Mouse (Mus musculus) liver, embryonic 14.5 days (tissue): Measurements from ENCODE around the gene Ccdc170. TPM values are rescaled to one million over a fixed set of nuclear protein-coding genes. Genes with fewer than 3 reads are reported as not detected.

Experiments
- ATAC-seq: fragments of 200-750 bp; cut with Nextera tagmentation; 2 replicates; pipeline ENCODE4 v1.8.0; 2017; ENCODE audit warnings: moderate number of reproducible peaks, mild to moderate bottlenecking, moderate library complexity; ENCODE audit not compliant: insufficient read depth
- DNase-seq, 3 experiments: peaks; one replicate each; pipeline ENCODE4 v3.0.0-alpha.2; 2012 to 2013; ENCODE audit warnings: low read depth in 3 of 3, low spot score in 3 of 3
- H3K27ac ChIP-seq: fragments of 300-500 bp; sonication (generic); 2 replicates; pipeline ENCODE4 v1.5.1; 2014; ENCODE audit warnings: moderate library complexity, mild to moderate bottlenecking, control low read depth, inconsistent platforms
- H3K27me3 ChIP-seq: fragments of 300-500 bp; sonication (generic); 2 replicates; pipeline ENCODE4 v1.6.1; 2014; ENCODE audit warnings: mild to moderate bottlenecking, low read length, moderate library complexity; ENCODE audit not compliant: control insufficient read depth, insufficient read depth
- H3K36me3 ChIP-seq: fragments of 300-500 bp; sonication (generic); replicated peaks from 2 replicates; pipeline ENCODE4 v1.6.1; 2014; ENCODE audit warnings: low read depth; ENCODE audit not compliant: control insufficient read depth, insufficient read depth
- H3K4me1 ChIP-seq, 2 experiments: fragments of 200-500 bp in 1 of 2; fragments of 300-500 bp in 1 of 2; sonication (generic) in 1 of 2; replicated peaks; 2 replicates each; pipeline ENCODE4 v1.6.1; 2012 to 2014; ENCODE audit warnings: antibody characterized with exemption in 1 of 2, inconsistent platforms in 1 of 2, low read length in 1 of 2; ENCODE audit not compliant: control insufficient read depth in 2 of 2, insufficient read depth in 2 of 2
- H3K4me2 ChIP-seq: fragments of 300-500 bp; sonication (generic); 2 replicates; pipeline ENCODE4 v1.6.1; 2014; ENCODE audit warnings: low read depth, mild to moderate bottlenecking, control low read depth, moderate library complexity
- H3K4me3 ChIP-seq, 2 experiments: fragments of 200-500 bp in 1 of 2; fragments of 300-500 bp in 1 of 2; sonication (generic) in 1 of 2; 2 replicates each; pipeline ENCODE4 v1.5.1; 2012 to 2014; ENCODE audit warnings: low read depth in 2 of 2, low read length in 2 of 2, mild to moderate bottlenecking in 2 of 2, control low read depth in 1 of 2, inconsistent platforms in 1 of 2, moderate library complexity in 1 of 2; ENCODE audit not compliant: insufficient read depth in 1 of 2
- H3K9ac ChIP-seq: fragments of 300-500 bp; sonication (generic); replicated peaks from 2 replicates; pipeline ENCODE4 v1.6.1; 2014; ENCODE audit warnings: mild to moderate bottlenecking, control low read depth, moderate library complexity
- H3K9me3 ChIP-seq: fragments of 300-500 bp; sonication (generic); 2 replicates; pipeline ENCODE4 v1.6.1; 2016; ENCODE audit warnings: low read length, mixed read lengths; ENCODE audit not compliant: control insufficient read depth
- CTCF ChIP-seq: IDR thresholded peaks from 2 replicates; pipeline ENCODE4 v1.5.1; 2016; ENCODE audit warnings: antibody characterized with exemption, low read depth, control low read depth
- EP300 ChIP-seq: IDR thresholded peaks from 2 replicates; pipeline ENCODE4 v1.6.1; 2016; ENCODE audit warnings: antibody characterized with exemption, low read depth
- WGBS: fragments of 180-500 bp; shearing (Covaris S2); extraction: QIAGEN DNeasy Blood & Tissue Kit; methylation state at CpG from one replicate; pipeline ENCODE4 v1.1.7; 2014; ENCODE audit not compliant: insufficient replicate concordance; 5-methylcytosine and 5-hydroxymethylcytosine counted together
- polyA plus RNA-seq, 2 experiments: library from polyadenylated mRNA; depleted of rRNA in 1 of 2; stranded (reverse) in 1 of 2; unstranded in 1 of 2; fragments of >200 nt; fragmentation: Nextera tagmentation in 1 of 2; extraction: Ambion mirVana in 1 of 2; gene quantifications; 2 replicates each; pipeline versions ENCODE4 v1.2.1 to v1.2.3; 2012 to 2014

The Ccdc170 gene
- polyA plus RNA-seq, 2 experiments, result not detected

GRCm38 (mm10) chr10:4589576-4589975 is 107.3 kb downstream of the Ccdc170 start:
- Histone ChIP-seq H3K9ac (no peak overlapping the region), H3K4me3 (no peak overlapping the region), H3K27me3 (no peaks in the 10 kb centered on the region), H3K36me3 (no peaks in the 10 kb centered on the region), H3K9me3 (no peaks in the 10 kb centered on the region), H3K27ac (no peak overlapping the region), H3K4me1 (no peaks in the 10 kb centered on the region), H3K4me2 (no peak overlapping the region)
- DNase-seq, result no peak
- 60% methylated on average over 4 of the region's 4 CpGs for WGBS
- ATAC-seq, result no peak
- TF ChIP-seq EP300 (no peak), CTCF (no peak)

- Histone ChIP-seq H3K4me2 (no peak overlapping the region), H3K9ac (no peak overlapping the region), H3K4me1 (no peaks in the 10 kb centered on the region), H3K27me3 (no peaks in the 10 kb centered on the region), H3K27ac (no peak overlapping the region), H3K9me3 (no peaks in the 10 kb centered on the region), H3K36me3 (no peaks in the 10 kb centered on the region), H3K4me3 (no peak overlapping the region)
- WGBS, result 59% methylated on average over 8 of the region's 8 CpGs
- TF ChIP-seq EP300 (no peak), CTCF (no peak)
- DNase-seq, result no peak
- no peak for ATAC-seq
Observed at GRCm38 (mm10) chr10:4590956-4591355, 108.7 kb downstream of the Ccdc170 start.

GRCm38 (mm10) chr10:4593828-4594227 is 111.5 kb downstream of the Ccdc170 start:
- H3K9ac ChIP-seq, result no peak overlapping the region
- no peaks in the 10 kb centered on the region for H3K4me1 ChIP-seq
- no peak overlapping the region for H3K4me2 ChIP-seq
- 32% methylated on average over 4 of the region's 4 CpGs for WGBS
- no peak overlapping the region for H3K27ac ChIP-seq
- no peaks in the 10 kb centered on the region for H3K36me3 ChIP-seq
- no peaks in the 10 kb centered on the region for H3K27me3 ChIP-seq
- DNase-seq (no peak), ATAC-seq (no peak)
- TF ChIP-seq CTCF (peak; percentile 34; the same call in 1 of the 2 replicates), EP300 (no peak)
- H3K4me3 ChIP-seq, result no peak overlapping the region
- H3K9me3 ChIP-seq, result no peaks in the 10 kb centered on the region

- Histone ChIP-seq H3K36me3 (no peaks in the 10 kb centered on the region), H3K9me3 (no peaks in the 10 kb centered on the region), H3K4me3 (no peak overlapping the region), H3K27ac (no peak overlapping the region), H3K4me2 (no peak overlapping the region), H3K4me1 (no peaks in the 10 kb centered on the region), H3K9ac (no peak overlapping the region), H3K27me3 (no peaks in the 10 kb centered on the region)
- no peak for TF ChIP-seq CTCF
- TF ChIP-seq EP300, result no peak
- 38% methylated on average over 4 of the region's 4 CpGs for WGBS
- DNase-seq (no peak), ATAC-seq (no peak)
Observed at GRCm38 (mm10) chr10:4597211-4597610, 114.9 kb downstream of the Ccdc170 start.

GRCm38 (mm10) chr10:4598244-4598842 is 116.0 kb downstream of the Ccdc170 start:
- no peak overlapping the region for H3K27ac ChIP-seq
- DNase-seq, result no peak
- TF ChIP-seq EP300 (no peak), CTCF (peak; percentile 63)
- no peaks in the 10 kb centered on the region for H3K4me1 ChIP-seq
- no peak overlapping the region for H3K9ac ChIP-seq
- H3K27me3 ChIP-seq, result no peaks in the 10 kb centered on the region
- H3K36me3 ChIP-seq, result no peaks in the 10 kb centered on the region
- H3K9me3 ChIP-seq, result no peaks in the 10 kb centered on the region
- WGBS, result 51% methylated on average over 10 of the region's 10 CpGs
- no peak for ATAC-seq
- H3K4me2 ChIP-seq, result no peak overlapping the region
- no peak overlapping the region for H3K4me3 ChIP-seq
